In genomic region chr15:96267933-96268332, GRCm38 (mm10) we compare ENCODE assay signal across 23 mouse cellular contexts. TPM values are rescaled to one million over a fixed set of nuclear protein-coding genes. Genes with fewer than 3 reads are reported as not detected.
DNase-seq lines count a peak whose midpoint lies in the region; ATAC-seq and TF ChIP-seq lines count a peak whose summit lies in the region.
"Had no signal": no experiment of that assay in that cellular context is flagged by ENCODE, and none has a peak within 500 bp of the region (broad histone marks: within the 10 kb centered on the region; RNA-seq: fewer than 3 reads in every experiment).

No protein-coding gene starts in this region.

- H3K9me3 ChIP-seq in heart, postnatal 0 days (replicated peaks; ENCODE audit: control insufficient read depth, low read length): peaks cover 12% of the 10 kb centered on the region
- peaks cover 16% of the 10 kb centered on the region; the same call in 1 of the 2 replicates for H3K9me3 ChIP-seq in lung, embryonic 14.5 days (ENCODE audit: low read depth, low read length)

- no peaks in the 10 kb centered on the region for H3K27me3 ChIP-seq in heart, postnatal 0 days (ENCODE audit: control insufficient read depth, insufficient read depth, low read length)
- no peaks in the 10 kb centered on the region for H3K27me3 ChIP-seq in lung, embryonic 14.5 days (ENCODE audit: insufficient read depth, low read length)
- H3K27me3 ChIP-seq in myocyte (ENCODE audit: control insufficient read depth, insufficient read depth, insufficient read length): no peaks in the 10 kb centered on the region
- H3K27me3 ChIP-seq: CH12.LX; embryonic facial prominence, embryonic 15.5 days; hindbrain, embryonic 12.5 days had no signal

- H3K4me3 ChIP-seq in heart, postnatal 0 days (ENCODE audit: low read depth, low read length): no peak overlapping the region
- H3K4me3 ChIP-seq in lung, embryonic 14.5 days (ENCODE audit: low read depth, low read length): no peak overlapping the region
- H3K4me3 ChIP-seq in myocyte: no peak overlapping the region
- H3K4me3 ChIP-seq: embryonic facial prominence, embryonic 15.5 days; erythroblast, embryonic 14.5 days; forebrain, embryonic 10.5 days; hindbrain, embryonic 12.5 days had no signal

- H3K4me1 ChIP-seq in heart, postnatal 0 days (ENCODE audit: control insufficient read depth, insufficient read depth): peaks cover 16% of the 10 kb centered on the region
- no peaks in the 10 kb centered on the region for H3K4me1 ChIP-seq in lung, embryonic 14.5 days (ENCODE audit: insufficient read depth)

- no peak for TF ChIP-seq CTCF in heart, postnatal 0 days (IDR thresholded peaks at IDR 0.05; ENCODE audit: low read depth)
- TF ChIP-seq CTCF in lung, embryonic 14.5 days (IDR thresholded peaks at IDR 0.05; ENCODE audit: low read depth): no peak

- 28% methylated on average over 9 of the region's 9 CpGs for WGBS in heart, postnatal 0 days
- 50% methylated on average over 9 of the region's 9 CpGs for WGBS in lung, embryonic 14.5 days

- DNase-seq in heart, adult 18-20 months: peak; percentile 29 to 31
- no peak for DNase-seq in heart, adult 11 months
- DNase-seq in heart, postnatal 0 days (ENCODE audit: low spot score): peak; percentile 5
- no peak for DNase-seq in heart, postnatal 25 days (ENCODE audit: low spot score)
- peak; percentile 26 for DNase-seq in lung, embryonic 14.5 days
- no peak for DNase-seq in lung, postnatal 10 days
- no peak for DNase-seq in natural killer cell, adult 2 months (ENCODE audit: low spot score in 2 of 2)
- DNase-seq: adrenal gland, adult 2 months; adrenal gland, postnatal 25 days; cerebellum, adult 18-20 months; cerebellum, adult 9-11 months; cerebellum, postnatal 36 days; gastrocnemius, postnatal 10 days had no signal

- H3K79me2 ChIP-seq in myocyte (ENCODE audit: control insufficient read depth, insufficient read depth): peaks cover 10% of the 10 kb centered on the region

- no peak for TF ChIP-seq EP300 in heart, postnatal 0 days (IDR thresholded peaks at IDR 0.05; ENCODE audit: low read depth)

- intact Hi-C loops in heart, postnatal 25 days (cut with DNase I): no loop called here

- H3K36me3 ChIP-seq in heart, postnatal 0 days (replicated peaks; ENCODE audit: control insufficient read depth, insufficient read depth, low read length): peaks cover 29% of the 10 kb centered on the region
- H3K36me3 ChIP-seq in lung, embryonic 14.5 days (ENCODE audit: insufficient read depth): peaks cover 21% of the 10 kb centered on the region
- peaks cover 48% of the 10 kb centered on the region for H3K36me3 ChIP-seq in myocyte (ENCODE audit: control insufficient read depth, insufficient read depth)

- no peak overlapping the region for H3K9ac ChIP-seq in heart, postnatal 0 days (replicated peaks; ENCODE audit: low read depth, low read length)
- no peak overlapping the region for H3K9ac ChIP-seq in lung, embryonic 14.5 days
- H3K9ac ChIP-seq: embryonic facial prominence, embryonic 15.5 days; hindbrain, embryonic 12.5 days had no signal

- no peak for TF ChIP-seq POLR2A in myocyte (IDR thresholded peaks at IDR 0.05; ENCODE audit: insufficient read length, low read depth)

- H3K27ac ChIP-seq in heart, postnatal 0 days (ENCODE audit: low read depth): no peak overlapping the region
- H3K27ac ChIP-seq in lung, embryonic 14.5 days (ENCODE audit: low read depth): no peak overlapping the region
- H3K27ac ChIP-seq: embryonic facial prominence, embryonic 15.5 days; forebrain, embryonic 10.5 days; hindbrain, embryonic 12.5 days had no signal

- no peak overlapping the region for H3ac ChIP-seq in myocyte (ENCODE audit: control insufficient read depth, insufficient read length)

- H3K4me2 ChIP-seq in heart, postnatal 0 days (ENCODE audit: low read depth, low read length): no peak overlapping the region
- no peak overlapping the region for H3K4me2 ChIP-seq in lung, embryonic 14.5 days
- no peak overlapping the region for H3K4me2 ChIP-seq in myocyte (ENCODE audit: low read depth)
- H3K4me2 ChIP-seq: embryonic facial prominence, embryonic 15.5 days; hindbrain, embryonic 12.5 days had no signal

- no peak for ATAC-seq in heart, postnatal 0 days (ENCODE audit: insufficient read depth, low read depth)
- ATAC-seq in lung, embryonic 14.5 days (ENCODE audit: insufficient read depth): no peak
- ATAC-seq: forebrain, embryonic 16.5 days; hindbrain, embryonic 16.5 days; inflammation-experienced regulatory T-cells, adult 6 months; intestine, postnatal 0 days had no signal

TF ChIP-seq in myocyte, 11 proteins besides CTCF, POLR2A, EP300 and RAD21:
- TF ChIP-seq POLR2AphosphoS2 (IDR thresholded peaks at IDR 0.05; ENCODE audit: insufficient read length, low read depth): peak; percentile 67
- TF ChIP-seq TCF3 (IDR thresholded peaks at IDR 0.05; ENCODE audit: insufficient read length, low read depth): no peak

RNA-seq across cellular contexts. Expression of gene Arid2, which starts 19.4 kb away (rescaled TPM):
- 10 to 100 TPM; 17.9 to 19.3 TPM for total RNA-seq in heart, adult 18-20 months (2021)
- 28.4 and 39.8 TPM in 2 replicates for total RNA-seq in heart, postnatal 0 days (2014; rRNA removed; ENCODE audit: low replicate concordance)
- polyA plus RNA-seq in heart, postnatal 0 days (2015; fragmentation: Nextera tagmentation; extraction: Ambion mirVana): 8.2 and 8.7 TPM in 2 replicates
- total RNA-seq in heart, postnatal 25 days (2021): 10 to 100 TPM; 21.0 to 26.9 TPM
- 30.3 and 31.6 TPM in 2 replicates for polyA plus RNA-seq in lung, embryonic 14.5 days (2014; fragmentation: Nextera tagmentation; extraction: Ambion mirVana)
- 9.3 TPM for polyA plus RNA-seq in myocyte (2012; fragmentation: generic; extraction: Trizol)

Comparison
In these comparisons a context has a peak if more than half of its experiments do, and no peak if none do; other contexts are left out.
1. DNase-seq: peak in heart, adult 18-20 months (2 of 2), heart, postnatal 0 days (single experiment) and lung, embryonic 14.5 days (single experiment); none in heart, adult 11 months (single experiment), heart, postnatal 25 days (single experiment), lung, postnatal 10 days (single experiment) and natural killer cell, adult 2 months (0 of 2).